Mouse (Mus musculus) small intestine, adult 2 months (tissue): ENCODE results near the gene Dapk2.

Source experiments
- CTCF ChIP-seq: fragments of 200-500 bp; IDR thresholded peaks from 2 replicates; pipeline ENCODE4 v1.5.1; 2012; ENCODE audit warnings: low read depth, mild to moderate bottlenecking, control low read depth, inconsistent platforms, low read length, moderate library complexity, mixed read lengths; ENCODE audit not compliant: insufficient replicate concordance, insufficient read length; ENCODE audit errors: extremely low read depth
- POLR2A ChIP-seq: fragments of 200-500 bp; IDR thresholded peaks from 2 replicates; pipeline ENCODE4 v1.6.1; 2012; ENCODE audit warnings: low read depth, mild to moderate bottlenecking, control low read depth, inconsistent platforms, low read length, moderate library complexity

DNA sequence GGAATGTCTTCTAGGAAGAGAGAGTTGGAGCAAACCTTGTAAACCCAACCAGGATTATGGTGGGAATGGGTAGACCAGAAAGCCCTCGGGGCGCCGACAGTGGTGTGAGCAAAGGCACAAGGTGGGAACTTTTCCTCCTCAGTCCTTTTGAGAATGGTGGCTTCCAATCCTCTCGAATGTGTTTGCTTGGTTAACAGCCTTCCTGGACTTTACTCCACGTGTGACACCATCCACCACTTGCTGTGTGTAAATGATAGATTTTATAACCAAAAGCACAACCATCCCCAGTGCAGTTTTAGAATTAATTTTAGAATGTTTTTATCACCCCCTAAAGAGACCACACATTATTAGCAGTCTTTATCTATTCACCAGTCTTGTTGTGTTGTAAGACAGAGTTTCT is 86.1 kb downstream of the Dapk2 start:
- TF ChIP-seq POLR2A: no peak
- TF ChIP-seq CTCF: no peak
